Mouse (Mus musculus) midbrain, embryonic 14.5 days (tissue): Measurements from ENCODE around the gene Myl7. TPM values are rescaled to one million over a fixed set of nuclear protein-coding genes. Genes with fewer than 3 reads are reported as not detected.
A peak's percentile ranks its signal among the peaks of the same experiment; 100 is the strongest.

Source experiments
- ATAC-seq: fragments of 200-750 bp; cut with Nextera tagmentation; 2 replicates; pipeline ENCODE4 v1.8.0; 2017; ENCODE audit warnings: moderate number of reproducible peaks, moderate library complexity; ENCODE audit not compliant: low FRiP score, low TSS enrichment
- DNase-seq: peaks from one replicate; pipeline ENCODE4 v3.0.0-alpha.2; 2015
- H3K27ac ChIP-seq: fragments of 300-500 bp; sonication (generic); replicated peaks from 2 replicates; pipeline ENCODE4 v1.5.1; 2014; ENCODE audit warnings: mild to moderate bottlenecking, low read depth, low read length, moderate library complexity
- H3K27me3 ChIP-seq: fragments of 300-500 bp; sonication (generic); 2 replicates; pipeline ENCODE4 v1.6.1; 2014; ENCODE audit warnings: low read length, control low read depth, mixed read lengths; ENCODE audit not compliant: control insufficient read depth, insufficient read depth
- H3K36me3 ChIP-seq: fragments of 300-500 bp; sonication (generic); 2 replicates; pipeline ENCODE4 v1.6.1; 2014; ENCODE audit warnings: low read length, control low read depth; ENCODE audit not compliant: control insufficient read depth, insufficient read depth
- H3K4me1 ChIP-seq: fragments of 300-500 bp; sonication (generic); 2 replicates; pipeline ENCODE4 v1.6.1; 2014; ENCODE audit warnings: mild to moderate bottlenecking, antibody characterized with exemption, low read length, control low read depth; ENCODE audit not compliant: control insufficient read depth, insufficient read depth
- H3K4me2 ChIP-seq: fragments of 300-500 bp; sonication (generic); 2 replicates; pipeline ENCODE4 v1.6.1; 2014; ENCODE audit warnings: mild to moderate bottlenecking, low read length, moderate library complexity
- H3K4me3 ChIP-seq: fragments of 300-500 bp; sonication (generic); replicated peaks from 2 replicates; pipeline ENCODE4 v1.5.1; 2014; ENCODE audit warnings: low read depth, low read length
- H3K9ac ChIP-seq: fragments of 300-500 bp; sonication (generic); replicated peaks from 2 replicates; pipeline ENCODE4 v1.6.1; 2014; ENCODE audit warnings: mild to moderate bottlenecking, low read length, moderate library complexity
- H3K9me3 ChIP-seq: fragments of 300-500 bp; sonication (generic); 2 replicates; pipeline ENCODE4 v1.6.1; 2016; ENCODE audit warnings: low read length, control low read depth, mixed read lengths; ENCODE audit not compliant: control insufficient read depth
- WGBS: fragments of 180-500 bp; shearing (Covaris S2); extraction: QIAGEN DNeasy Blood & Tissue Kit; methylation state at CpG from one replicate; pipeline ENCODE4 v1.1.7; 2014; 5-methylcytosine and 5-hydroxymethylcytosine counted together
- polyA plus RNA-seq: library from polyadenylated mRNA; unstranded; fragments of >200 nt; fragmentation: Nextera tagmentation; extraction: Ambion mirVana; gene quantifications from 2 replicates; pipeline ENCODE4 v1.2.1, GENCODE M21; 2014

Myl7 gene
- polyA plus RNA-seq, 1 experiment from 2014 or later, result not detected

DNA sequence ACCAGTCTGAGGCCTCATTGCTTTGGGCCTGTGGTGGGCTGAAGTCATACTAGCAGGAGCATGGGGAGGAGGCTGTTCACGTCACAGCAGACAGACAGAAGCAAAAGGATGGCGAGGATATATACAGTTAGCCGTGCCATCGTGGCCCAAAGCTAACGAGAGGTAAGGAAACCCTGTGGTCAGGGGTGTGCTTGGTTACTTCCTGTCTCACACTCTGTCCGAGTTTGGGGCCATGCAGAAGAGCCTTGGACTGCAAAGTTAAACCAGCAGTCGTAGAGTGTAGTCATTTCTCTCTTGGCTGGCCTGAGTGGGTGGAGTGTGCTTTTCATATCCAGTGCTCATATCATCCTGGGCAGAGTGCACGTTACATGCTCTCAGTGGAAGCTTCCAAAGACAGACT, 16.1 kb downstream of the Myl7 start:
- ATAC-seq, result no peak
- H3K4me2 ChIP-seq, result no peak overlapping the region

DNA sequence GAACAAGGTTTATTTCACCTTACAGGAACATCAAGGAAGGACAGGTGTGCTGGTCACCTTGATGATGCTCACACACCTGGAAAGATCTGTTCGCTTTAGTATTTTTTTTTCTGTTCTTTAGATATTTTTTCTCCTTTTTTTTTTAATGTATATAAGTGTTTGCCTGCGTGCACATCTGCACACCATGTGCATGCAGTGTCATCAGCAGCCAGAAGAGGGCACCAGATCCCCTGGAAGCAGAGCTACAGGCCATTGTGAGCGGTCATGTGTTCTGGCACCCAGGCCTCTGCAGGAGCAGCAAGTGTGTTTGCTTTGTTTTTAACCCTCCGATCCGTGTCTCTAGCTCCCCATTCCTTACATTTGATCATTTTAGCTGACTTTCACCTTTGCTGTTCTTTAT, 18.7 kb downstream of the Myl7 start:
- Histone ChIP-seq H3K36me3 (peaks cover 5% of the 10 kb centered on the region), H3K9me3 (no peaks in the 10 kb centered on the region), H3K27me3 (no peaks in the 10 kb centered on the region), H3K4me3 (no peak overlapping the region), H3K4me2 (no peak overlapping the region), H3K4me1 (peaks cover 10% of the 10 kb centered on the region), H3K9ac (no peak overlapping the region), H3K27ac (no peak overlapping the region)
- WGBS, result 51% methylated on average over 5 of the region's 5 CpGs
- ATAC-seq (no peak), DNase-seq (peak; percentile 68)

More for the DNA sequence above, 16.1 kb downstream of the Myl7 start:
- Histone ChIP-seq H3K9me3 (no peaks in the 10 kb centered on the region), H3K4me1 (0 out of 2 replicates have a peak, but pooled peaks cover 4% of the 10 kb centered on the region), H3K9ac (no peak overlapping the region), H3K4me3 (no peak overlapping the region), H3K27ac (no peak overlapping the region), H3K36me3 (no peaks in the 10 kb centered on the region), H3K27me3 (no peaks in the 10 kb centered on the region)
- DNase-seq, result no peak
- WGBS, result 86% methylated on average over 8 of the region's 8 CpGs

- Histone ChIP-seq H3K4me3 (peak overlapping the region; percentile 59), H3K27ac (peak overlapping the region; percentile 88), H3K36me3 (peaks cover 18% of the 10 kb centered on the region), H3K9me3 (no peaks in the 10 kb centered on the region), H3K4me2 (peak overlapping the region; percentile 73), H3K27me3 (no peaks in the 10 kb centered on the region), H3K9ac (peak overlapping the region; percentile 69; the same call in 1 of the 2 replicates), H3K4me1 (peaks cover 10% of the 10 kb centered on the region)
- WGBS, result 43% methylated on average over 8 of the region's 8 CpGs
- no peak for ATAC-seq
- DNase-seq, result no peak
Observed at GRCm38 (mm10) chr11:5878661-5879060, 19.9 kb downstream of the Myl7 start.

- Histone ChIP-seq H3K4me3 (peak within 1 kb of the TSS; percentile 59), H3K27ac (peak within 1 kb of the TSS; percentile 88), H3K36me3 (peaks cover 24% of the 10 kb centered on the region), H3K4me2 (peak within 1 kb of the TSS; percentile 73), H3K9ac (peak within 1 kb of the TSS; percentile 69; the same call in 1 of the 2 replicates), H3K9me3 (no peaks in the 10 kb centered on the region), H3K27me3 (no peaks in the 10 kb centered on the region), H3K4me1 (peaks cover 10% of the 10 kb centered on the region)
- under 1% methylated on average over 52 of the region's 52 CpGs for WGBS
- ATAC-seq (peak; percentile 99), DNase-seq (peak; percentile 99)
Observed at GRCm38 (mm10) chr11:5877921-5878526, 20.6 kb downstream of the Myl7 start, which contains the start of gene Pold2. Pold2 (minus strand) TSS chr11:5878292.

- H3K27me3 ChIP-seq, result no peaks in the 10 kb centered on the region
Observed at GRCm38 (mm10) chr11:5877421-5877820, 21.2 kb downstream of the Myl7 start.

DNA sequence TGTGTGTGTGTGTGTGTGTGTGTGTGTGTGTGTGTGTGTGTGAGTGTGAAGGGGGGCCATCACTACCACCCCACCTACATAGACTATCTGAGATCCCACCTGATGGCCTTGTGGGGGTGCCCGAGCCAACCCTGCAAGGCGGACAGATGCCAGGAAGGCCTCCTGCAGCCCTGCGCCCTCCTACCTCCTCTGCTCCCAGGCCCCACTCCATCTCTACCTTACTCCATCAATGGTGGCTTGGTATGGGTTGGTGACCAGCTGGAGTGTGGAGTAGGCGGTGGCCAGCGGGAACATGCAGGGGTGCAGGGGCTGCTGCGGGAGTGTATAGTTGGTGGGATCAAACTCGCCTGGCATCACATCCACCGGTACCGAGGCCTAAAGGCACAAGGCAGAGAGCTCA, 25.4 kb downstream of the Myl7 start:
- no peak overlapping the region for H3K27ac ChIP-seq
- H3K4me1 ChIP-seq, result peaks cover 6% of the 10 kb centered on the region
- no peak overlapping the region for H3K4me3 ChIP-seq
- H3K4me2 ChIP-seq, result no peak overlapping the region
- no peak for DNase-seq
- no peak for ATAC-seq
- peaks cover 48% of the 10 kb centered on the region for H3K36me3 ChIP-seq
- no peak overlapping the region for H3K9ac ChIP-seq
- WGBS, result 95% methylated on average over 9 of the region's 9 CpGs
- H3K9me3 ChIP-seq, result no peaks in the 10 kb centered on the region
- H3K27me3 ChIP-seq, result no peaks in the 10 kb centered on the region

More at GRCm38 (mm10) chr11:5877421-5877820, 21.2 kb downstream of the Myl7 start:
- Histone ChIP-seq H3K27ac (no peak overlapping the region), H3K9me3 (no peaks in the 10 kb centered on the region), H3K4me1 (peaks cover 10% of the 10 kb centered on the region), H3K36me3 (peaks cover 30% of the 10 kb centered on the region), H3K4me3 (peak overlapping the region; percentile 59), H3K4me2 (peak overlapping the region; percentile 73), H3K9ac (peak overlapping the region; percentile 51; the same call in 1 of the 2 replicates)
- ATAC-seq, result no peak
- DNase-seq, result no peak
- WGBS, result 5% methylated on average over 5 of the region's 5 CpGs

- Histone ChIP-seq H3K27ac (no peak overlapping the region), H3K4me2 (no peak overlapping the region), H3K4me3 (no peak overlapping the region), H3K27me3 (no peaks in the 10 kb centered on the region), H3K9ac (no peak overlapping the region), H3K36me3 (peaks cover 48% of the 10 kb centered on the region), H3K4me1 (peaks cover 6% of the 10 kb centered on the region), H3K9me3 (no peaks in the 10 kb centered on the region)
- no peak for ATAC-seq
- DNase-seq, result no peak
- 94% methylated on average over 11 of the region's 11 CpGs for WGBS
Observed at GRCm38 (mm10) chr11:5872707-5873106, 25.9 kb downstream of the Myl7 start.

DNA sequence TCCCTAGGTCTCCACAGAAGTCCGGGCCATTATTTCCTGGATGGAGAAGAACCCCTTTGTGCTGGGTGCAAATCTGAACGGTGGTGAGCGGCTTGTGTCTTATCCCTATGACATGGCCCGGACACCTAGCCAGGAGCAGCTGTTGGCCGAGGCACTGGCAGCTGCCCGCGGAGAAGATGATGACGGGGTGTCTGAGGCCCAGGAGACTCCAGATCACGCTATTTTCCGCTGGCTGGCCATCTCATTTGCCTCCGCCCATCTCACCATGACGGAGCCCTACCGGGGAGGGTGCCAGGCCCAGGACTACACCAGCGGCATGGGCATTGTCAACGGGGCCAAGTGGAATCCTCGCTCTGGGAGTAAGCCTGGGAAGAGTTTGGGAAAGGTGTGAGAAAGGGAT, 28.5 kb downstream of the Myl7 start:
- WGBS, result 89% methylated on average over 16 of the region's 16 CpGs
- H3K9ac ChIP-seq, result no peak overlapping the region
- no peaks in the 10 kb centered on the region for H3K4me1 ChIP-seq
- no peaks in the 10 kb centered on the region for H3K9me3 ChIP-seq
- DNase-seq (no peak), ATAC-seq (no peak)
- H3K4me3 ChIP-seq, result no peak overlapping the region
- H3K27me3 ChIP-seq, result no peaks in the 10 kb centered on the region
- no peak overlapping the region for H3K27ac ChIP-seq
- no peak overlapping the region for H3K4me2 ChIP-seq
- peaks cover 44% of the 10 kb centered on the region for H3K36me3 ChIP-seq

DNA sequence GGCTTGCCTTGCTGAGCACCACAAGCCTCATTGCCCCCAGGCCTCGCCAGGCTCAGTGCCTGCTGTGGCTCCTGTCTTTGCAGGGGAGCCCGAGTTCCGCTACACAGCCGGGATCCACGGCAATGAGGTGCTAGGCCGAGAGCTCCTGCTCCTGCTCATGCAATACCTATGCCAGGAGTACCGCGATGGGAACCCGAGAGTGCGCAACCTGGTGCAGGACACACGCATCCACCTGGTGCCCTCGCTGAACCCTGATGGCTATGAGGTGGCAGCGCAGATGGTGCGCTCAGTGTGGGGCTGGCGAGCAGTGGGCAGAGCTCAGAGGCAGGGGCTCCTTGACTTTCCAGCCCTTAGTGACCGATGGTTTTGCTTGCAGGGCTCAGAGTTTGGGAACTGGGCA, 29.3 kb downstream of the Myl7 start:
- WGBS, result 89% methylated on average over 16 of the region's 16 CpGs
- no peak overlapping the region for H3K4me2 ChIP-seq
- no peaks in the 10 kb centered on the region for H3K4me1 ChIP-seq
- no peaks in the 10 kb centered on the region for H3K9me3 ChIP-seq
- H3K4me3 ChIP-seq, result no peak overlapping the region
- ATAC-seq (no peak), DNase-seq (no peak)
- peaks cover 37% of the 10 kb centered on the region for H3K36me3 ChIP-seq
- no peaks in the 10 kb centered on the region for H3K27me3 ChIP-seq
- H3K9ac ChIP-seq, result no peak overlapping the region
- H3K27ac ChIP-seq, result no peak overlapping the region
